Comparison of ENCODE assay signal across 38 mouse cellular contexts in genomic region chr14:26293859-26294258, GRCm38 (mm10). TPM values are rescaled to one million over a fixed set of nuclear protein-coding genes. Genes with fewer than 3 reads are reported as not detected.
"Had no signal": no experiment of that assay in that cellular context is flagged by ENCODE, and none has a peak within 500 bp of the region (broad histone marks: within the 10 kb centered on the region; RNA-seq: fewer than 3 reads in every experiment).

No protein-coding gene starts in this region.

- H3K4me3 ChIP-seq: heart, embryonic 10.5 days; heart, embryonic 12.5 days; heart, embryonic 13.5 days; heart, embryonic 15.5 days; hindbrain, embryonic 10.5 days; hindbrain, embryonic 12.5 days; hindbrain, embryonic 15.5 days; intestine, embryonic 15.5 days; kidney, embryonic 15.5 days; layer of hippocampus, adult 2 months; left cerebral cortex, adult 2 months had no signal

- ATAC-seq: hindbrain, embryonic 16.5 days; hindbrain, postnatal 0 days; inflammation-experienced regulatory T-cells, adult 6 months; intestine, embryonic 15.5 days; intestine, embryonic 16.5 days; intestine, postnatal 0 days had no signal

- H3K27ac ChIP-seq: heart, embryonic 10.5 days; heart, embryonic 13.5 days; heart, embryonic 15.5 days; hindbrain, embryonic 10.5 days; hindbrain, embryonic 12.5 days; hindbrain, embryonic 14.5 days; hindbrain, embryonic 15.5 days; hindbrain, postnatal 0 days; intestine, embryonic 15.5 days; kidney, embryonic 15.5 days; kidney, postnatal 0 days; layer of hippocampus, adult 2 months; left cerebral cortex, adult 2 months had no signal

- DNase-seq: heart, postnatal 10 days; heart, postnatal 14 days; heart, postnatal 36 days; heart, postnatal 4 days; kidney, adult 11 months; kidney, adult 18-20 months; kidney, adult 2 months; kidney, adult 8-10 months; kidney, adult 9 months; kidney, postnatal 10 days; kidney, postnatal 14 days; kidney, postnatal 25 days; kidney, postnatal 36 days; kidney, postnatal 4 days; layer of hippocampus, adult 9-11 months; layer of hippocampus, postnatal 36 days had no signal

- H3K9ac ChIP-seq: heart, embryonic 12.5 days; heart, embryonic 13.5 days; heart, embryonic 15.5 days; hindbrain, embryonic 12.5 days; hindbrain, embryonic 14.5 days; hindbrain, embryonic 15.5 days; intestine, embryonic 15.5 days; kidney, embryonic 15.5 days had no signal

- H3K9me3 ChIP-seq: heart, embryonic 10.5 days; heart, embryonic 12.5 days; heart, embryonic 13.5 days; heart, embryonic 15.5 days; hindbrain, embryonic 10.5 days; hindbrain, embryonic 12.5 days; hindbrain, embryonic 15.5 days; intestine, embryonic 15.5 days; kidney, embryonic 15.5 days had no signal

- H3K36me3 ChIP-seq: heart, embryonic 10.5 days; heart, embryonic 12.5 days; heart, embryonic 13.5 days; heart, embryonic 15.5 days; hindbrain, embryonic 10.5 days; hindbrain, embryonic 12.5 days; hindbrain, embryonic 15.5 days; intestine, embryonic 15.5 days; kidney, embryonic 15.5 days had no signal

- H3K4me2 ChIP-seq: heart, embryonic 11.5 days; heart, embryonic 12.5 days; heart, embryonic 13.5 days; heart, embryonic 15.5 days; hindbrain, embryonic 12.5 days; hindbrain, embryonic 14.5 days; hindbrain, embryonic 15.5 days; intestine, embryonic 15.5 days; kidney, embryonic 15.5 days had no signal

- H3K4me1 ChIP-seq: heart, embryonic 10.5 days; heart, embryonic 12.5 days; heart, embryonic 13.5 days; heart, embryonic 15.5 days; hindbrain, embryonic 10.5 days; hindbrain, embryonic 12.5 days; hindbrain, embryonic 15.5 days; intestine, embryonic 15.5 days; kidney, embryonic 15.5 days had no signal

- H3K27me3 ChIP-seq: heart, embryonic 12.5 days; heart, embryonic 13.5 days; heart, embryonic 15.5 days; hindbrain, embryonic 12.5 days; hindbrain, embryonic 15.5 days; intestine, embryonic 15.5 days; kidney, embryonic 15.5 days had no signal

RNA-seq across cellular contexts. Expression of gene Duxbl3, which starts 36.1 kb away (rescaled TPM):
- total RNA-seq: heart, postnatal 25 days; heart, postnatal 36 days; hematopoietic stem cell, adult 5-6 weeks had no signal
- polyA plus RNA-seq: heart, embryonic 10.5 days; inflammation-experienced regulatory T-cells, adult 6 months; kidney, adult 2 months; kidney, embryonic 14.5 days had no signal
